Mouse (Mus musculus): Measurements from ENCODE around the gene Pla2g6. TPM values are rescaled to one million over a fixed set of nuclear protein-coding genes. Genes with fewer than 3 reads are reported as not detected.
A peak's percentile ranks its signal among the peaks of the same experiment; 100 is the strongest.

Pla2g6 gene
- total RNA-seq, 2 experiments from 2014 or later, result 6.9 to 8.4 TPM

DNA sequence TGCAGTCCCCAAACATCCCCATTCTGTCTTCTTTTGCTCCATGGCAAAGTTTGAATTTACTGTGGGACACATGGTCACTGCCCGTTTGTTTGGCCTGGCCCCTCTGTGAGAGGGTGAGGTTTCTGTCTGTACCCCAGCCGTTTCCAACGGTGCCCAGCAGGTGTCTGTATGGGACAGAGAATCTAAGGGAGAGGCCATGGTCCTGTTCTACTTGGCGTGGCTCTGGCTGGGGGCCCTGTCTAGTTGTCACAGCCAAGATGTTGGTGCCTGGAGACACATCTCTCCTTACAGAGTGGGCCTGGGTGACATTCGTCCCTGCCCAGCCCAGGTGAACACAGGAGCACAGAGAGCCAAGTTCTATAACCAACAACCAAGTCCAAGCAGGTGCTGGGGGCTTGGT is 47.3 kb downstream of the Pla2g6 start:
- no peak for ATAC-seq (replicated peaks; ENCODE audit: poor library complexity)

DNA sequence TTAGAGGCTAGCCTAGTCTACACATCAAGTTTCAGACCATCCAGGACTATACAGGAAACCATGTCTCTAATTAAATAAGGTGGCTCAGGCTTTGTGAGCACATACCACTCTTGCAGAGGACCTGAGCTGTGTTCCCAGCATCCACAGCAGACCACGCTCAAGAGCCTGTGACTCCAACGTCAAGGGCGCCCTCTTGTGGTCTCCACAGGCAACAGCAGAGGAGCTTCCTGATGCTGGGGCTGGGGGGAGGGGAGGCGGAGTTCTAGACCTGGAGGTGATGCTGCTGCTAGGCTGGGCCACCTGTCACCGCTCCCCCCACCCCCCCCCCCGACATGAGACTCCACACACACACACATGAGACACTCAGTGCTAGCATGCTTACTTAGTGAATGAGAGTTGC is 48.0 kb downstream of the Pla2g6 start:
- ATAC-seq (replicated peaks; ENCODE audit: poor library complexity), result peak; percentile 69

DNA sequence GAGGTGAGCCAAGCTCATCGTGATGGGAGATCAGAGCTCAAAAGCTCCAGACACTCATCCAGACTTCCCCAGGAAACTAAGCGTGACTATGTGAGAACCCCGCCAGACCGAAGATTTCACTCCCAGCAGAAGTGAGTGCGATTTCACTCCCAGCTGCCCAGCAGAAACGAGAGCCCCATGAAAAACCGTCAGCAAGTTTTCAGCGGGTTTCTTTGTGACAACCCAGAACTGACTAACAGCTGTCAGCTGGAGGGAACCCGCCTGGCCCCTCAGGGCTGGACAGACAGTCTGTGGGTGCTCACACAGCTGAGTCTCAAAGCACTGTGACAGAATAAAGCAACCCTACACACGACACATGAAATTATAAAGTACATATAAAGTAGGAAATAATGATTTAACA is 50.5 kb downstream of the Pla2g6 start:
- ATAC-seq (replicated peaks; ENCODE audit: poor library complexity), result no peak

DNA sequence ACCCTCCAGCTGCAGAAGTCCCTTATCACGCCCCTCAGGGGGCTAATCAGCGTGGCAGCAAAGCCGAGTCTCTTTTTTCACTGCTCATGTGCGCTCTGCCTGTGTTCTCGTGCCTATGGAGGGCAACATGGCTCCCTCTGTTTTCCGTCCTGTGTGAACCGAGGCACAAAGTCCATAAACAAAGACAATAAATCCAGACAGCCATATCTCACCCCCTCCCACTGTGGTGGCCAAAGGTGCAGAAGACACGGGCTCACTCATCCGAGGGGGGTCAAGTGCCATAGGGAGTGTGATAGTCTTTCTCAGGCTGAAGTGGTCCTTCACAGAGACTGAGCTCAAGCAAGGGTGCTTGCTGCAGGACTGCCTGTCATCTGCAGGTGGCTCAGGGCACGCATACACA is 55.2 kb downstream of the Pla2g6 start:
- ATAC-seq (replicated peaks; ENCODE audit: poor library complexity), result no peak

DNA sequence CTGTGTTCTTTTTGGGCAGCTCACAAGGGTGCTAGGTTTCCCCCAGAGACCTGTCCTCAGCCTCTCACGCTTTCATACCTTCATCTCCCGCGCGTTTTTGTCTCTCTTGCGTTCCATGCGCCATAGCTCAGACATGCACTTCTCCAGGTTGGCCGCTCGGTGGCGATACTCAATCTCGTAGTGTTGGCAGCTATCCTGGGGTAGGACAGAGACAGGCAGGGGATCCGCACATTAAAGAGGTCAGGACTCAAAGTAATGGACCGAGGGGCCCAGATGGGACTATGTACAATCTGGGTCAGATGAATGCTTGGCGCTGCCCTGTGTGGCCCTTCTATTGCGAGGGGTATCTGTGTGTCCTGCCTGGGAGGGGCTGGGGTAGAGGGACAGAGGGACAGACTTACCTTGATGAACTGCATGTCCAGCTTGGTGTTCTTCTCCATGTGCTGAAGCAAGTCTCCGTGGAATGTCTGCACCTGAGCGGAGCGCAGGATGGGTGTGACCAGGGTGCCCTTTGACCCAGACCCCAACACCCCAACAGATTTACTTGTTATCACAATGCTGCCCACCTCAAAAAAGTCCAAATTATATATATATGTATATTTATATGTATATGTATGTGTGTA is 57.0 kb downstream of the Pla2g6 start:
- peak; percentile 87 for ATAC-seq (replicated peaks; ENCODE audit: poor library complexity)

DNA sequence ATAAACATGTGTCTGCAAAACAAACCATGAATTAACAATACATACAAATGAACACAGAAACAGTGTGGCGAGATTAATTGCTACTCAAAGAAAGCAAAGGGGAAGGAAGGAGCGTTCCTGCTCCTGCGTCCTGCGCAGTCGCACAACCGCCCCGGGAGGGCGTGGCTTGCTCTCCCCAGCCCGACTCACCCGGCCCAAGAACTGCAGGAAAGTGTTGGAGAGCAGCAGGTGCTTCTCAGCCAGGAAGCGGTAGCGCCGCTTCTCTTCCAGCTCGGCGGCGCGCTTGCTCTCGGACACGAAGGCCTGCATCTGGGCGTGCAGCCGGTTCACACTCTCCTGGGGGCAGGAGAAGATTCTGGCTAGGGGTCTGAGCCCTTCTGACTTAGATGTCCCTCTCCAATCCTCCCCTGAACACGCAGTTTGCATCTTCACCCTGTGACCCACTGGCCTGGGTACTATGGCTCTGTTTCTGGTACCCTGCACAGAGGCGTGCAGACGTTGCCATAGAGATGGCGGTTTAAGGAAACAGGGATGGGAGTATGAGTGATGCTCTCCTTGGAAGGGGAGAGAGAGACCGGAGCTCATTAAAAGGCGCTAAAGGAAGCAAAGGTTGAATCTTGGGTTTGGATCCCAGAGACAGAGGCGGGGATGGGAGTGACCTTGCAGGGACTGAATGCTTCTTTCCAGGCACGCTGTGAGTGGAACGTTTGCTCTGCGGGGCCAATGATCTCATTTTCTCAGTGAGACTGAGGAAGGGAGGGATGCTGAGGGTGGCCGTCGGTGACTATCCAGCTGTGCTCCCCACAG is 57.7 kb downstream of the Pla2g6 start:
- peak; percentile 93 for ATAC-seq (replicated peaks; ENCODE audit: poor library complexity)

DNA sequence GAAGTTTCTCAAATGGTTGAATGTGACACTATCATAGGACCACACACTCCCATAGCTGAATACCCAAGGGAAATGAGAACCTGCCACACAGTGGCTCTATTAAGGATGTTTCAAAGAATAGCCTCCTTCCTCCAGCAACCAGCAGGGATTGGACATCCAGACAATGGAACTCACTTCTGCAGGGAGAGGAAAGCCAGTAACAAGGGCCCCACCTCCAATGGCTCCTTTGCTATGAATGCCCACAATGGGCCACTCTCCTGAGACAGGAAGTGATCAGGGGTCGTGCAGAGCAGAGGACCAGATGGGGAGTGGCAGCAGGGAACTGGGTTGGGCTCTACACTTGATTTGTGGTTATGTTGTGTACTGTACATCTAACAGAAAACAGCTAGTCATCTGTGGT is 59.7 kb downstream of the Pla2g6 start:
- ATAC-seq (replicated peaks; ENCODE audit: poor library complexity), result no peak

DNA sequence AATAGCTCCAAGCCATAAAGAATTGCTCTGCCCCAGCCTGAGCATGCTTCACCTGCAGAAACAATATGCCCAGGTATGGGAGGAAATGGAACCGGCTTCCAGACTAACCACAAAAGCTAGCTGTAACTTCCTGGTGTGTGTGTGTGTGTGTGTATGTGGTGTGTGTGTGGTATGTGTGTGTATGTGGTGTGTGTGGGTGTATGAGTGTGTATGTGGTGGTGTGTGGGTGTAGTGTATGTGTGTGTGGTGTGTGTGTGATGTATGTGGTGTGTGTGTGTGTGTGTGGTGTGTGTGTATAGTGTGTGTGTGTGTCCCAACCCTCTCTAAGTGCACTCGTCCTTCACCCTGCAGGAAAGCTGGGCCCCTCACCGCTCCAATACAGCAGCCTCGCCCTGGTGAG is 62.8 kb downstream of the Pla2g6 start:
- no peak for ATAC-seq (replicated peaks; ENCODE audit: poor library complexity)

DNA sequence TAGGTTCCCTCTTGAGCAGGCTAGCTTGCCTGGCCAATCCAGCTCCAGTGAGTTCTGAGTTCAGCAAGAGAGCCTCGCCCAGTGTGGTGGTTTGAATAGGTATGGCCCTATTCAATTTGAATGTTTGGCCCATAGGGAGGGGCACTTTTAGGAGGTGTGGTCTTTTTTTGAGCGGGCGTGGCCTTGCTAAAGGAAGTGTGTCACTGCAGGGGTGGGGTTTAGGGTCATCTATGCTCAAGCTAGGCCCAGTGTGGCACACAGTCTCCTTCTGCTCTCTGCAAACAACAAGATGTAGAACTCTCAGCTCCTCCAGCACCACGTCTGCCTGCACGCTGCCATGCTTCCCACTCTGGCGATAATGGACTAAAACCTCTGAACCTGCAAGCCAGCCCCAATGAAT is 64.5 kb downstream of the Pla2g6 start:
- ATAC-seq (replicated peaks; ENCODE audit: poor library complexity), result no peak

DNA sequence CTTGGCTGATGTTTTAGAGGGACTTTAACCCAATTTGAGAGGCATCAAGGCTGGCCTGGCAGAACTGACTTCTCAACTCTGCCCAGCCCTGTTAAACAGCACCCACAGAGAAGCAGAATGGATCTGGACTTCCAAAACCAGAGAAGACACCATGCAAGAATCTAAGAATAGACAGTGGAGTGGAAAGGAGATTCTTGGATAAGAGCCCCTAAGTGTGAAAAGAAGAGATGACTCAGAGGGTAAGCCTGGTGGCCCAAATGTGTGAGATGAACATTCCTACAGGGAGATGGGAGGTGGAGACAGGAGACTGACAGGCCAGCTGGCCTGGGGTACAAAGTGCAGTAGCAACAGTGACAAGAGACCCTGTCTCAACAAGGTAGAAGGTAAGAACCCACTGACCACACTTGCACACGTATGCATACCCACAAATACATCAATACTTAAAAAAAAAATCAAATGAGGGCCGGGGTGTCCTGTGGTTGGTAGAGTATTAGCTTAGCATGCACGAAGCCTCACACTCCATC is 65.3 kb downstream of the Pla2g6 start:
- ATAC-seq (replicated peaks; ENCODE audit: poor library complexity), result no peak

DNA sequence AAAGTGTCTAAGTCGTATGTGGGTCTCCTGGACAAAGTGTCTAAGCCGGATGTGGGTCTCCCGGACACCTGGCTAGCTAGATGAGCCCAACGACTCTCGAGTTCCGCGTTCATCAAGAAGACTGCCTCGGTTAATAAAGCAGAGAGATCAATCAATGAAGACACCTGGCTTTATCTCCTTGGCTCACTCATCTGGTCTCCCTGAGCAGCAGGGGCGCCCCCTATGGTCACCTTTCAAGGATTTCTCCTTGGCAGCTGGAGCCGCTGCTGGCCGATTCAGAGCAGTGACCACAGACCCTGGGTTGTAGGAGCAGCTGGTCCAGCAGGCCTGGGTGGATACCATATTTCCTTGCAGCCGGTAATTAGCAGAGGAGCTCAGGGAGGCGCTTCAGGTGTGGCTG is 65.8 kb downstream of the Pla2g6 start:
- no peak for ATAC-seq (replicated peaks; ENCODE audit: poor library complexity)

DNA sequence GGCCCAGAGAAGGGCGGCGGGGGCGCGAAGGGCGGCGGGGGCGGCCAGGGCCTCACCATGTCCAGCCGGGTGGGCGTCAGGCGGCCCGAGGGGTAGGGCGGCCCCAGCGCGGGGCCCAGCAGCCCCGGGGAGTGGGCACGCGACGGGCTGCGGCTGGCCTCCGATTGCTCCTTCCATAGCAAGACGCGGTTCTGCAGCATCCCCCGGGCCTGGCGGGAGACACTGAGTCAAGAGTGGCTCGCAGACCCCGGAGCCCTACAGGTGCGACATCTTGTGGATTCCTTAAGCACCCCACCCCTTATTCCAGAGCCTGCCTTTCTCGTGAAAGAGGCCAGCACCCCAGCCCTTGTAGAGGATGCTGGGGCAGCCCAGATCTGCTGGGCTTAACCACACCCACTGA is 66.4 kb downstream of the Pla2g6 start:
- no peak for ATAC-seq (replicated peaks; ENCODE audit: poor library complexity)

DNA sequence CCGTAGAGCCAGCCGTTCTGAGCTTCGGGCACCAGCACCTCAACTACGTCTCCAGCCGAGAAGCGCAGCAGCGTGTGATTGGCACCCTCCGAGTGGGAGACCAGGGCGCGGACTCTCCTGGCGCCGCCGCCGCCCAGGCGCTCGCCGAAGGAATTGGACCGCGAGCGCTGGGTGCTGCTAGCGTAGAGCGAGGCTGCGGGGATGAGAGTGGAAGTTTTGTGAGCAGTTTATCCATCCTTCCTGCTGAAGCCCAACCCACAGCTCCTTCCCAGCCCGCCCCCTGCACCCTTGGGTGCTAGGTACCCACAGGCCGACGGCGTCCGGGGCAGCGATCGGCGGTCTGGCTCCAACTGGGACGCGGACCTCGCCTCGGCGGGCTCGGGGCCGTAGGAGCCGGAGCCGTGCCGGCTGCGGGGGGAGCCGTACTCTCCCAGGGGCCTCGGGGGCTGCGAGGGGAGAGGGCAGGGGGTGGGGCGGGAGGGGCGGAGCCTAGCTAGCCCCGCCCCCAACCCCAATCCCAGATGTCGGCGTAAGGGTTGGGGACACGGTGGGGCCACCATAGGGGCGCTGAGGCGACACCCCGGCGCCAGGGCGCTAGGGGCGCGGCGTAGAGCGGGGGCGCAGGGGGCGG is 67.0 kb downstream of the Pla2g6 start:
- no peak for ATAC-seq (replicated peaks; ENCODE audit: poor library complexity)

DNA sequence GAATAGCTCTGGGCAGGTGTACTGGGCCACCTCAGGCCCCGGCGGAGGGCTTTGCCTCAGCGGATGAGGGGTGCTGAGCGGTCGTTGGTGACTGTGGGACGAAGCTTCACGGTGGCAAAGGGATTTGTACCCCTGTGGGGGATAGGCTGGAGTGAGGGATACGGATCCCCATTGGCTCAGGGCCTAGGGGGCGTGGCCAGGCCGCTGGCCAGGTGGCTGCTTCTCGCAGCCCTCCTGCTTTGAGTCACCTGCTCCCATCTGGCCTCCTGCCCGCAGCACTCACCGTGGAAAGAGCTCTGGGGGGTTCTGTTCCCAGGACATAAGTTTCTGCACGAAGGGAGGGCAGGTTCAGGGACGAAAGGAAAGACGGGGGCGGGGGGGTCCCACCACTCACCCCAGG is 69.7 kb downstream of the Pla2g6 start:
- no peak for ATAC-seq (replicated peaks; ENCODE audit: poor library complexity)

DNA sequence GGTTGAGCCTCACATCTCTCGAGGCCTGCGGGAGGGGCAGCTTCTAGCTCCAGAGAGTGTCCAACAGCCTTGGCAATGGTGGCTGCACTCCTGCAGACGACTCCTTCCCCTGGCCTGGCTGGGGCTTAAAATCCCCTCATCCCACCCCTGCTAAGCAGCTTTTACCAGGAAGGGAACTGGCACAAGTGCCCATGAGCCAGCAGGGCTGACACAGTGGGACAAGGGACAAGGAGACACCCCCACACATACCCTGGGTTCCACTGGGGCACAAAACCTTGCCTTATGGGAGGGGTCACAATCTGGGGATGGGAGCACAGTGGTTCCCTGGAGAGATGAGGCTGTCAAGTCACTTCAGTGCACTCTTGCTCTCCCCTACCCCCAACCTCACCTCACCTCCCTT is 73.5 kb downstream of the Pla2g6 start, which contains the start of gene Slc16a8:
Gene Slc16a8, minus strand, starts transcription at position 101 of the 400 bp plus-strand sequence.
- no peak for ATAC-seq (replicated peaks; ENCODE audit: poor library complexity)

DNA sequence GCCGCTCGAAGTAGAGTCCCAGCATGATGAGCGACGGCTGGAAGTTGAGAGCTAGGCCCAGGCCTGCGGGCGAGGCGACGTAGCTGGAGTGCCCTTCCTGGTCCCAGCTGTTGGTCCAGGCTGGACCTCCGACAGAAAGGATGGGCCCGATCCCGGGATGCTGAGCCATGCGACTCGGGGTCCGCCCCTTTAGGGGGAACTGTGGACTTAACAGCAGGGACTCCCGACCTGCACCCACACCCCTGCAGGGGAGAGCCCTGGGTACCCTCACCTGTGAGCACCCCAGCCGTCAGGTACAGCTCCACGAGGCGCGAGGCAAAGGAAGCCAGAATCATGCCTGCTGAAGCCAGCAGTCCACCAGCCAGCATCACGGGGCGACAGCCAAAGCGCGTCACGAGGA is 75.6 kb downstream of the Pla2g6 start:
- no peak for ATAC-seq (replicated peaks; ENCODE audit: poor library complexity)

DNA sequence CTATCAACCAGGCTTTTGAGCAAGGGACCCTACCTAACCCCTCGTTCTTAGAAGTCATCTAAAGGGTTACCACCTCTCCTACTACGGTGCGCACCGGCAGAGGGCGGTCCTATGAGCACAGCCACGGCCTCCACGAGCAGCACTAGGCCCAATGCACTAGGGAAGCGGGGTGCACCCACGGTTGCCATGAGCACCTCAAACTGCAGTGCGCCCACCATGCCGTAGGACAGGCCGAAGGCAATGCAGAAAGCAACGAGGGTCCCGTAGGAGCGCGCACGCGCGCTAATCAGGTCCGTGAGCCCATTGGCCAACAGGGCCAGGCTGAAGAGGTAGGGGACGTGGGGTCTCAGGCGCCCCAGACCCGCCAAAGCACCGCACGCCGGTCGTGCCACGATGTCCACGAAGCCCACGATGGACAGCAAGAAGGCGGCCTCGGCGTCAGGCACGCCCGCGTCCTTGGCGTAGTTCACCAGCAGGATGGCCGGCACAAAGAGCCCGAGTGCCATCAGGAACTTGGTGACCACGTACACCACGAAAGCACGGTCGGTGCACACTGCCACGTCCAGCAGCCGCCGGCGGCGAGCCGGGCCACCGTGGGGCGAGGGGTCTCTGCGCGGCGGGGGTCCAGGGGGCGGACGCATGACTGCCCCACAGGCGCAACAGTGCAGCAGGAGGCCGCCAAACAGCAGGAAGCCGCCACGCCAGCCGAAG is 76.3 kb downstream of the Pla2g6 start:
- peak; percentile 27; the same call in 1 of the 2 replicates for ATAC-seq (replicated peaks; ENCODE audit: poor library complexity)

DNA sequence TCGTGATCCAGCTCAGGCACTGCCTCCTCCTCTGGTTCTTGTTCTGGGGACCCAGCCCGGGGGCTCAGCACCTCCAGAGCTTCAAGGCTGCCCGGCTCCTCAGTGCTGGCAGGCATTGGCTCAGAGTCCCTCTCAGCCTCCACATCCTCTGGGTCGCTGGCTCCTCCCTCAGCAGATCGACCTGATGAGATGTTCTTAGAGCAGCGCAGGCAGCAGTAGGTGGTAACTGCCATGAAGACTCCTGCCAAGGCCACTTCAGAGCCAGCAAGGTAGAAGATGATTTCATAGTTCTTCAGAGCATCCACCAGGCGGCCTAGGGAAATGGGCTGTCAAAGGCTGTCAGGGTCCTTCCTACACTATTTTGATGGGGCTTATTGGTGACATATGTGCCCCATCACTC is 77.0 kb downstream of the Pla2g6 start:
- no peak; the same call in 1 of the 2 replicates for ATAC-seq (replicated peaks; ENCODE audit: poor library complexity)

DNA sequence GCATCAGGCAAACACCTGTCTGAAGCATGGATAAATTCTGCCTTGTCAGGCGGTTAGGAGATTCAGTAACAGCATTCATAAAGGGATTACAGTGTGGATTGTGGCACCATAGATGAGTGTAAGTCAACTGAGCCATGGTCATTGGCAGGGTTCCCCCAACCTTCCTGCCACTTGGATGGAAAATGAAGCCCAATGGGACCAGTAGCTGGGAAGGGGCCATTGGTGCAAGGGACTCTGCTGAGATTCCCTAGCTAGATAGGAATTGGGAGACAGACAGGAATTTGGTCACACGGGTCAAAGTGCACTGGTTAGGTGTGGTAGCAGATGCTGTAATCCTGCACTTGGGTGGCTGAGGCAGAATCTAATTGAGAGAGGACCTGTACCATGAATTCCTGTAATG is 78.0 kb downstream of the Pla2g6 start:
- no peak for ATAC-seq (replicated peaks; ENCODE audit: poor library complexity)

DNA sequence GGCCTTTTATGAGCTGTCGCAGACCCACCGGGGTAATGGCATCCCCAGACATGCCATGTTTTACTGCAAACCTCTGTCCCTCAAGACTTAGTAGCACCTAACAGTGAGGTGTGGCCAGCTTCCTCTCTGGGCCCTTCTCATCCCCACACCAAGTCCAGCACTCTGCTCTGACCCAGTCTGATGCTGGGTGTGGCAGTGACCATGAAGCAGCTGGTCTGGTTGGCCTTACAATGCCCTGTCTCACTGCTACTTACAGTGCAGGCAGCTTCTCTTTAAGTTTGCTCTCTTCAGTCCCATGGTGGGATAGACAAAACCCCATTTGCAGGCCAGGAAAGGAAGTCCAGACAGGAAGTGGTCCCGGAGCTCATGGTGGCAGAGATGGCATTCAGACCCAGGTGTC is 82.9 kb downstream of the Pla2g6 start:
- no peak for ATAC-seq (replicated peaks; ENCODE audit: poor library complexity)

All from megakaryocyte progenitor cell, adult 5-6 weeks (primary cell).